Mouse (Mus musculus): ENCODE measurements at regions not wholly inside any gene's neighbourhood (a gene's known extent, or its start where the extent isn't known, plus 50 kb on each side); places are given as distances from the start of the nearest gene placed in this dataset.
A peak's percentile ranks its signal among the peaks of the same experiment; 100 is the strongest.

- Histone ChIP-seq H3K79me2 (replicated peaks; ENCODE audit: control insufficient read depth, insufficient read depth, low read length) (no peaks in the 10 kb centered on the region), H3K4me3 (no peak overlapping the region), H3K36me3 (ENCODE audit: control insufficient read depth, insufficient read depth, low read length) (no peaks in the 10 kb centered on the region), H3K27ac (no peak overlapping the region), H3K9ac (ENCODE audit: low read depth, low read length) (peak overlapping the region; percentile 33), H3K4me1 (ENCODE audit: control insufficient read depth, insufficient read depth, low read length) (peaks cover 2% of the 10 kb centered on the region; the same call in 1 of the 2 replicates), H3K27me3 (ENCODE audit: control insufficient read depth, insufficient read depth, low read length) (no peaks in the 10 kb centered on the region)
- whole genome bisulfite sequencing, result 8% methylated on average over 13 of the region's 13 CpGs
- peak; percentile 71 to 86 for DNase-seq
- intact Hi-C loops (cut with DNase I), result loop anchor here (1.0 to 10.0 kb wide), 6 partner anchors 36 to 948 kb away; no protein-coding TSS in a partner anchor
- TF ChIP-seq POLR2A (IDR thresholded peaks at IDR 0.05; ENCODE audit: insufficient read depth, low read depth, low read length), result no peak
- TF ChIP-seq CTCF (IDR thresholded peaks at IDR 0.05), result peak; percentile 94
- TF ChIP-seq EP300 (IDR thresholded peaks at IDR 0.05; ENCODE audit: insufficient read depth, low read depth, low read length), result peak; percentile 57; the same call in 1 of the 2 replicates
These were observed 50.7 kb upstream of the Smyd2 start for GRCm38 (mm10) chr1:189972790-189973406.
